Mouse (Mus musculus): ENCODE measurements around the gene Rpl9-ps6.

The Rpl9-ps6 gene

DNA sequence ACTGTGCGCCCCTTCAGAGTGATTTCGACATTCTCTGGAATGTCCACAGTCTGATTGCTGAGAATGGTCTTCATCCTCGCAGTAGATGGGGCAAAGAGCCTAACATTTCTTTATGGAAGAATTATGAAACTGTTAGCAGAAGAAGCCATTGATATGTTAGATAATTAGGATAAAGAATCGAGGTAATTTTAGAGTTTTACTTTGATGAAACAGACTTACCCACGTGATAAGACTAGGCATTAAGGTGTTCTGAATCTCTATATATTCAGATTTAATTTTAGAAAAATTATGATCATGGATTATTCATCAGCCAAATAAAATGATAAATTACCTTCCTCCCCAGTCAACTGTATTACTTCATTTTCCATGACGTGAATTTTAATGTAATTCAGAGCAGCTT is at the start of gene Rpl9-ps6:
Rpl9-ps6 (minus strand) TSS at position 101 of the 400 bp plus-strand sequence.
- no peak for DNase-seq (ENCODE audit: extremely low spot score)

DNA sequence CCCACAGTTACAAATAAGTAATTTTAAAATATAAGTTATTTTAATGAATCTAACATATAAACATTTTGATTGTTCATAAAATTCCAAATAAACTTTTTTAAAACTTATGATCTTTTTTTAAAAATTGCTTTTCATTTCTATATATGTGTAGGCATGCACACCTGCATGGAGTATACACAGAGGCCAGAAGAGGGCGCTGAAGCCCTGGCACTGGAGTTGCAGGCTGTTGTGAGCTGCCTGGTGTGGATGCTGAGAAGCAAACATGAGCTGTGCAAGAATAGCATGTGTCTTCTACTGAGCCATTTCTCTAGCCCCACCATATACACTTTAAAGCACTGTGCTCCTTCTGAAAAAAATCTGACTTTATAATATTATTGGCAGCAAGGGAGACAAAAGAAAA is 46.1 kb upstream of the Rpl9-ps6 start:
- DNase-seq (ENCODE audit: extremely low spot score), result no peak

DNA sequence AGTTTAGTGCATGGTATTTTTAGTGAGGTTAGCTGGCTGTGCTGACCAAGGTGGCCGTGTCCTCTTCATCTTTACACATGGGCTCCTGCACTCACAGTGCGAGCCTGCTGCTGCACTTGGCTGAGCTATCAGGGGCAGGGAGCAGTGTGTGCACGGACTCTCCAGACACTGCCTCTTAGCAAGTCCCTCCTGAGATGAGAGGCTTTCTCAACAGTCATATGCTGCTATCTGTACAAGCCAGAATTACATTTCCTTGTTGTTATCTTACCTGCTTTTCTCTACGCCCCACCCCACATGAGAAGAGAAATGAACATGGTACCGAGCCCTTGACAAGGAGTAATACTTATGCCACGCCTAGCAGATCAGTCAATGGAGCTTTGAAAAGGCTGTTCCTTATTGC is 44.6 kb upstream of the Rpl9-ps6 start:
- DNase-seq (ENCODE audit: extremely low spot score), result no peak

DNA sequence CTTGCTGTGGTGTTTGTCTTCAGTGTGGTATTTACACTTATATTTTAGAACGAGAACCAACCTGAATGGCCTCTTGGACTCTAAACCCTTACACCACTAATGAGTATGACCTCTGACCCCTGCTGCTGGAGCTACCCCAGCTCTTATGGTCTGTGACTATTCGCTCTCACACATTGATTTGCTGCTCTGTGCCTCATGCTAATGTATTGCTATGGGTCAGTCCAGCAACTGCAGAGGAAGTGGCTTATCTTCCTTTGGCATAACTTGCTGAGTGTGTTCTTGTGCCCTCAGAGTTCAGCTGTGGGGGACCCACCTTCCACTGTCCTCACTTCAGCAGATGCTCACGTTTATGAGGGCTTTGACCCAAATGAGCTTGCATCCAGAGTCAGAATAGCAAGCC is 43.9 kb upstream of the Rpl9-ps6 start:
- DNase-seq (ENCODE audit: extremely low spot score), result no peak

DNA sequence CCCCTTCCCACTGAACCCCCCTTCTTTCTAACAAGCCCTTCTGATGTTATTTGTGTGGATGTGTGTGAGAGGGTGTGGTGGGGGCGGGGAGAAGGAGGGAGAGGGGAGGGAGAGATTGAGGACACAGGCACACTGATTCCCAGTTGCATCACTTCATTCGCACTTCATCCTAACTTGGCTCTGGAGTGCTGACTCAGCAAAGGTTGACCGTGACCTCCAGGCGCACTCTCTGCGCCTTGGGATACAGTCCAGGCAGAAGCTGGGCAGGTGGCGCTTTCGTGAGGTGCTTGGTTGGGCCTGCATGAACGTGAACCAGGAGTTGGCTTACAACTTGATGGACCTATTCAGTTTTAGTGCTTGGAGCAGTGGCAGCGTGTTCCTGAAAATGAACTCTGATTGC is 41.1 kb upstream of the Rpl9-ps6 start:
- no peak for DNase-seq (ENCODE audit: extremely low spot score)

DNA sequence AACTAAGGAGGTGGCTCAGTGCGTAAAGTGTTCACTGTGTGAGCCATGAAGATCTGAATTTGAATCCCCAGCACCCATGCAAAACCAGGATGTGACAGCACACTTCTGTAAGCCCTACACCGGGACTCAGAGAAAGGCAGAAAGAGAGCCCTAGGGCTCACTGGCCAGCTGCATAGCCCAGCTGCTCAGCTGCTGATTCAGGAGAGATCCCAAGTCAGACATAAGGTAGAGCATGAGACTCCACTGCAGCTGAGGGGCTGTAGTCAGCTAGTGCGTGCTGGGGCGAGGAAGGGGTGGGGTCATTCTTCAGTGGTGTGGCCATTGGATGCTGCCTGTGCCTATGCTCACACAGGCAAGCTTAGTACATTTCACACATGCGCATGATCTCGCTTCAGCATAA is 40.7 kb upstream of the Rpl9-ps6 start:
- no peak for DNase-seq (ENCODE audit: extremely low spot score)

DNA sequence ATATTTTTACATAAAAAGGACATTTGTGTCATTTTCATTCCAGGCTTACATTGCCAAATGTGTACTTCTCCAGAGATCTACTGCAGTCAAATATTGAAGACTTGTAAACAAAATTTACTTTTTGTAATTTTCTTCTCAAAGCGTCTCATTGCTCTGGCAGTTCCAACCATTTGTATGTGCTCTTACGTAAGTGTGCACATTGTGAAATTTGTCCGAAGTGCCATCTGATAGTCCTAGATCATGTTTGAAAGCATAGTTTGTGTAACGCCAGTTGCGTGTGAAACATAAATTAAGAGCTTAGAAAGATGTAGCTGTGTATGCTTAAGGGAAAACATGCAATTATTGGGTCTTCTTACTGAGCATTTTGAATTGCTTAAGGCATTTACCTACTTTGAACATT is 40.1 kb upstream of the Rpl9-ps6 start:
- DNase-seq (ENCODE audit: extremely low spot score), result no peak

DNA sequence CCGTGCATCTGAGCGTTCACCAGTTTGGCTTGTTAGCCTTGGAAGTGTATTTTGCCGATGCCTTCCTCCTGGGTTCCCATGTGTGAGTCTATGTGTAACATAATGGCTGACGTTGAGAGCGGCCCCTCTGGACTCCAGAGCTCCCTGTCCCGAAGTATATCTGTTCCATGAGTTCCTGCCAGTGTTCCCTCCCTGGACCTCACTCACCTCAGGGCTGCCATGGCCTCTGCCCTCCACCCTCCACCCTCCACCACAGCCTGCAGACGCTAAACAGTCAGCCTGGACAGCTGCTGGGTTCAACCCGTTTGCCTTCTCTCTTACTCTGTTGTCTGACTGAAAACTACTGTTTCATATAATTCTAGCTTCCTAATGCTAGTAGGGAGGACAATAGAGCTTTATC is 39.7 kb upstream of the Rpl9-ps6 start:
- no peak for DNase-seq (ENCODE audit: extremely low spot score)

DNA sequence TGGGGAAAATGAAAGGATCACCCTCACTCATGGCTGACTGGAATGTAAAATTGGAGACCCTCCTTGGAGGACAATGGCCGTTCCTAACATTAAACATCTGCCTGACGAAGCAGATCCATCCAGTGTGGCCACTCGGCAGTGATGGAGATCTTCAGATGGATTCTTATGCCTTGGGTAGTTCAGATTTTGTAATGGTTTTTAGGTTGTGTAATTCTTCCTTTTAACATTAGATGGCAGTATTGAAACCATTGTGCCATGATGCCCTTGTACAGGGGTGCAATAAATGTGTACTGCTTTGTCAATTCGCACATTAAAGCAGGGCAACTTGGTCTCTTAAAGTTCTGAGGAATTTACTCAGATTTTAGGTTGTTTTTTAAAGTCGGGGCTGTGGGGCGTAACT is 35.0 kb upstream of the Rpl9-ps6 start:
- DNase-seq (ENCODE audit: extremely low spot score), result no peak

DNA sequence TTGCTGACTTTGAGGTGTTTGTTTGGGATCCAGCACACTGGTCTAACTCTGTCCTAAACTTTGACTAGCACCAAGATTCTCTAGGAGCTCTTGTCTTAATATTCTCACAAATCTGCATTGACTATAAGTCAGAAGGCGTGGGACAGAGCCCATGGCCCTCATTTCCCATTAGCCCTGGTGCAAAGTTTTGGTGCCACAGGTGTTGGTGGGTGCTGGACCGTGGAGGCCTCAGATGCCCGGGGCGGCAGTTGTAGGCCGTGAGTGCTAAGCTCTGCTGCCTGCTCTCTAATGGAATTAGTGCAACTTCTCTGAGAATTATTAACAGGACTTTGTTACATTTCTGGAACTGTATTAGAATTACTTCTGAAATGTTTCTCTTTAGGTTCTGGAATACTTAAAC is 31.6 kb upstream of the Rpl9-ps6 start:
- DNase-seq (ENCODE audit: extremely low spot score), result no peak

DNA sequence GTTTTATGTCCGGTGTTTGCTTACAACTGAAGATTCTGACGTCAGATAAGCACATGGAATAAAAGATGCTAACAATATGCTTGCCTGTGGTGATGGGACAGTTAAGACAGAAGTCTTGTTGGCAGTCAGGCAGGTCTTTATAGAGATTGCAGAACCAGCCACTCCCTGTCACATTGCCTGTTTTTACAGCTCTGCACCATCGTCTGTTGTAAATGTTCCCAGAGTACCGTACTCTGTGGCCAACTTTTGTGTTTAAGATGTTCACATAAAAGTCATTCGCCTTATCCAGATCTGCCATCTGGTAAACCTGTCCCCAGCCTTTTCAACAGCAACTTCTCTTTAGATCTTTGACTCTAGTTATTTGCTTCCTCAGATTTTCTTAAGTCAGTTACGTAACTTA is 31.0 kb upstream of the Rpl9-ps6 start:
- no peak for DNase-seq (ENCODE audit: extremely low spot score)

DNA sequence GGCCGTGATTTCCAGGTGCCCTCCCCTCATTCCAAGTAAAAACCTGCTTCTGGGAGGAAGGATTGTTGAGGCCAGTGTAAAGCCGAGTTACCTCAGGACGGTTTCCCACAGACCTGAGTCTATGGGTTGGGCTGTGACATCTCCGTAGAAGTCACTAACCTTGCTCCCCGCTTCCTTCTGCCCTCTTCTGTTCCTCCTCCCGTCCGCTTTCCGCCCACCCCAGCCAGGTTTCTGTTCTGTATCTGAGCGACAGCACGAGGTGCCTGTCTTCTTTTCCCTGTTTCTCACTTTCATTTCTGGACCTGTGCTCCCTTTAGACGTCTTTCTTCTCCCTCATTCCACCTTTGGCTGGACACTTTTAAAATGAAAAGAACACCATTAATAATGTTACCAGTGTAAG is 28.7 kb upstream of the Rpl9-ps6 start:
- DNase-seq (ENCODE audit: extremely low spot score), result no peak

DNA sequence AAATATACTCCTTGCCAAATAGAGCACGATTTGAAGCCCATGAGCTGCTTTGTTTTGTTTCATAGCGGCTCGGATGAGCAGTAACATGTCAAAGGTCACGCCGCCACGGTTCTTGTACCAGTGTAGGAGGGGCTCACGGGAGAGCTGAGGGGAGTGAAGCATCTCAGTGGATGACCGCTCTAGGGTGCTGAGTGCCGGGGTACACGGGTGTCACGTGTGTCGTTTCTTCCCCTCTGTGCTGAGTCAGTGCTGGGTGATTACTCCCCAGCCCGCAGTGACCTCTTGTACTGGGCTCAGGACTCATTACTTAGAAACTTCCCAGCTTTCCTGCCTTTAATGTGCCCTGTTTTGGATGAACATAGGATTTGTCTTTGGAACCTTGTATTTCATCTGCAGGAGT is 28.2 kb upstream of the Rpl9-ps6 start:
- no peak for DNase-seq (ENCODE audit: extremely low spot score)

DNA sequence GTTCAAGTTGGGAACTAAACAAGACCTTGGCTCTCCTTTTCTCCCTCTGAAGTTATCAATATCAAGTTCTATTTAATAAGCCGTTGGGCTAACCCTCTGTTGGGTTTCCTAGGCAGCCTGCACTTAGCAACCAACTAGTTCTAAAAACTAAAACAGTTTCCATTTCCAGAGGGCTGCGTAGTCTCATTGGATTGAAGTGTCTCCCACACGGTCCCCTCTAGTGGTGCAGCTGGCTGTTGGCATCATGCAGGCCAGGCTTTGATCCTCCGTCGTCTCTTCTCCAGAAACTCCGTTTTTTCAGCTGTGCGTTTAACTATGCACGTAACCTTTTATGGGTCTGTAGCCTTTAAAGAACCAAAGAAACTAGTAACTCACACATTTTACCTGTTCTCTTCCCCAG is 27.1 kb upstream of the Rpl9-ps6 start:
- no peak for DNase-seq (ENCODE audit: extremely low spot score)

DNA sequence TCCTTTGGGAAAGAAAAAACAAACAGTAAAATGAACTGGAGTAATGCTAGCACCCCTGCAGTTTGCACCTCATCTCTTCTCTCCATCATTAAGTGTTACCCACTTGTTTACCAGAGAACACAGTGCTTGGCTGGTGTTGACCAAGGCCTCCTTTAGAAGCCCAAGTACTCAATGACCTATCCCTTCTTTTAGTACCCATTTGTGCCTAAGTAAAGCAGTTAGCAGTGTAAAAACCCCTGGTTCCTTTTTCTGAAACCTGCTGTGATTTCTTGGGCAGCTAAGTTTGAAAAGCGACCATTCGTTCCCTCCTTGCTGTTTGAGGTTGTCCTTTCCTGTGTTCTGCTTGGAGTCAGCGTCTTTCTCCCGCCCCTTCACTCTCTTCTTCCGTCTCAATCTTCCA is 26.6 kb upstream of the Rpl9-ps6 start:
- DNase-seq (ENCODE audit: extremely low spot score), result no peak

DNA sequence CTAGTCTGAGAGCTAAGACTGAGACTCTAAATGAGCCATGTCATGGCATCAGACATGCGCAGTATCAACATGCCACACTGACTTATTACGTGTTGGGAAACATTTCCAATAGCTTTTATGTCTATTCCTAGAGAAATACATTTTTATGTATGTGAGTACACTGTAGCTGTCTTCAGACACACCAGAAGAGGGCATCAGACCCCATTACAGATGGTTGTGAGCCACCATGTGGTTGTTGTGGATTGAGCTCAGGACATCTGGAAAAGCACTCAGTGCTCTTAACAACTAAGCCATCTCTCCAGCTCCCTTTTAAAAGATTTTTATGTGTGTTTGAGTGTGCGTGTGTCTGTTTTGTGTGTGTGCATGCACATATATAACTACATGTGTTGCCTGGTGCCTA is 26.0 kb upstream of the Rpl9-ps6 start:
- no peak for DNase-seq (ENCODE audit: extremely low spot score)

DNA sequence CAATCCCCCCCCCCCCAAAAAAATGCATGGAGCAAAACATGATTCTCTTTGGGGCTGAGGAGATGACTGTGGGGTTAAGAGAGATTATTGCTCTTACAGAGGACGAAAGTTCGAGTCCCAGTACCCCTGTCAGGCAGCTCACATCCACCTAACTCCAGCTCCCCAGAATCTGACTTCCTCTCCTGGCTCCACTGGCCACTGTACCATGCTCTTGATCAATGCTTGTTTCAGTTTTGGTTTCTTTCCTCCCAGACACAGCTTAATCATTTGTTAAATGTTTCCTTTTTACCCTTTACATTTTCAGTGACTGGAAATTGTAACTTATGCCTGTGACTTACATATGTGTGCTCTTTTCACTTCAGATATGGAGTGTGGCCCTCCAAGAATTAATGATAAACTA is 24.6 kb upstream of the Rpl9-ps6 start:
- DNase-seq (ENCODE audit: extremely low spot score), result no peak

DNA sequence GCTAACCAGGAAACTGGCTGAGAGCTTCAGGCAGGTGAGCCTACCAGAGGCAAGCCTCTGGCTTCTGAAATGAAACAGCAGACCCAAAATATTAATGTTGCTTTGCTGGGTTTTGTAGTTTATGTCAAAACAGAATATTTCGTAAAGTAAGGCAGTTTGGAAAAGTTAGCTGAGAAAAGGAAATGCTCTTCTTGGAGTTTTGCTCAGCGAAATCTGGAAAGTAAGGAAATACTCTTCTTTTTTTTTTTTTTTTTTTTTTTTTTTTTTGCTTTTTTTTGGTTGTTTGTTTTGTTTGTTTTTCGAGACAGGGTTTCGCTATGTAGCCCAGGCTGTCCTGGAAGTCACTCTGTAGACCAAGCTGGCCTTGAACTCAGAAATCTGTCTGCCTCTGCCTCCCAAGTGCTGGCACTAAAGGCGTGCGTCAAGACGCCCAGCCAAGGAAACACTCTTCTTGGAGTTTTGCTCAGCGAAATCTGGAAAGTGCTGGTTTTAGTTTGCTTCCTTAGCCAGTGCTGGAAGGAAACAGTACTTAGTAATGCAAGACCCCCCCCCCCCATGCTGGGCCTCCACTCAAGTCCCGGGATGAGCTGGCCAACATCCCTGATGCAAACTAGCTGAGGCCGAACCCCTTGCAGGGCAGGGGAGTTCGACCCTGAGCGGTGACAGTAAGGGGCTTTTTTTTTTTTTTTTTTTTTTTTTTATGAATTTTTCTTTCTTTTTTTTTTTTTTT is 23.0 kb upstream of the Rpl9-ps6 start:
- DNase-seq (ENCODE audit: extremely low spot score), result no peak

DNA sequence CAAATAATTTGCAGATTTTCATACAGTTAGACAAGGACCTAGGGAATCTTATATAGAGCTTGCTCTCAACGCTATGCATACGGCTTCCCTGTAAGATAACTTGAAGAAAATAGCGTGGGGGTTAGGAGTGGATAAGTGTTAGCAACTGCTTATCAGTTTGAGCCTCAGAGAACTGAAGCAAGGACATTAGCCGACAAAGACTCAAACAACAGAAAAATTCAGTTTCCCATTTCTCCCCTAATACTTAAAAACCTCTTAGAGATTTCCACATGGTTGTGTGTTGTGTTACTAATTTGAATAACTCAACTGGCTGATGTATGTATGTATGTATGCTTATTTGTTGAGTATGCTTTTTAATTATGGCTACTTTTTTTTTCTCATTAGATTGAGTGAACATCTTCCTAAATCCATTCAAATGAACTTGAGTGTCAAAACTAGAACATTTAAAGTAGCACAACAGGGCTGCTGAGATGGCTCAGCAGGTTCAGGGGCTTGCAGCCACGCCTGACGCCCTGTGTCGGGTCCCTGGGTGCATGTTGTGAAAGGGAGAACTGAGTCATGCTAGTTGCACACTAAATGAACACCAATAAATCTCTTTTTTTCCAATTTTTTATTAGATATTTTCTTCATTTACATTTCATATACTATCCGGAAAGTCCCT is 21.3 kb upstream of the Rpl9-ps6 start:
- DNase-seq (ENCODE audit: extremely low spot score), result no peak

DNA sequence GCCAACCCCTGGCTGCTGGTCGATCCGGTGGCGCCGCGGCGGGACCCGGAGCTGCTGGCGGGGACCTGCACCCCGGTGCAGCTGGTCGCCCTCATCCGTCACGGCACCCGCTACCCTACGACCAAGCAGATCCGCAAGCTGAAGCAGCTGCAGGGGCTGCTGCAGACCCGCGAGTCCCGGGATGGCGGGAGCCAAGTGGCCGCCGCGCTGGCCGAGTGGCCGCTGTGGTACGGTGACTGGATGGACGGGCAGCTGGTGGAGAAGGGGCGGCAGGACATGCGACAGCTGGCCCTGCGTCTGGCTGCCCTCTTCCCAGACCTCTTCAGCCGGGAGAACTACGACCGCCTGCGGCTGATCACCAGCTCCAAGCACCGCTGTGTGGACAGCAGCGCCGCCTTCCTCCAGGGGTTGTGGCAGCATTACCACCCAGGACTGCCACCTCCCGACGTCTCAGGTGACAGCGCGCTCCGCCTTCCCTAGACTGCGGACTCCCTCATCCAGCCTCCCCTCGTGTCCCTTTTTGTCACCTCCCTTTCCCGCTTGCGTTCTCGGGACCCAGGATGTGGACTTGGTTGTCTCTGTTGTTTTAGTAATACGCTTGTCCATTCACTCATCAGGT is 19.8 kb upstream of the Rpl9-ps6 start:
- DNase-seq (ENCODE audit: extremely low spot score), result peak; percentile 60

DNA sequence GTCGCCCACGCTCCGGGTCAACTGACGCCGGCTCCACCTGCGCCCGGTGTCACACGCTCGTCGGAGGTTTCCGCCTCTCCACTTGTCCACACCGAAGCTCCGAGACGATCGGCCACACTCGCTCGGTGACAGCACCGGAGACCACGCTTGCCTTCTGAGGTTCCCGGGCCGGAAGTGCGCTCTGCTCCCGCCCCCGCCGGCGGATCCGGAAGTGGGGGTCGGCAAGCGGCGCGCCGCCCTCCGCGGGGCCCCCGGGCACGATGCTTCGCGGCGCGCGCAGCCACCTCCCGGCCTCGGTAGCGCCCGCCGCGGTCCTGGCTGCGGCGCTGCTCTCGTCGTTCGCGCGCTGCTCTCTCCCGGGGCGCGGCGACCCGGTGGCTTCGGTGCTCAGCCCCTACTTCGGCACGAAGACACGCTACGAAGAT is 19.3 kb upstream of the Rpl9-ps6 start, which contains the start of gene Minpp1:
Minpp1 (plus strand) TSS at position 89 of the 425 bp plus-strand sequence.
- peak; percentile 86 for DNase-seq (ENCODE audit: extremely low spot score)

DNA sequence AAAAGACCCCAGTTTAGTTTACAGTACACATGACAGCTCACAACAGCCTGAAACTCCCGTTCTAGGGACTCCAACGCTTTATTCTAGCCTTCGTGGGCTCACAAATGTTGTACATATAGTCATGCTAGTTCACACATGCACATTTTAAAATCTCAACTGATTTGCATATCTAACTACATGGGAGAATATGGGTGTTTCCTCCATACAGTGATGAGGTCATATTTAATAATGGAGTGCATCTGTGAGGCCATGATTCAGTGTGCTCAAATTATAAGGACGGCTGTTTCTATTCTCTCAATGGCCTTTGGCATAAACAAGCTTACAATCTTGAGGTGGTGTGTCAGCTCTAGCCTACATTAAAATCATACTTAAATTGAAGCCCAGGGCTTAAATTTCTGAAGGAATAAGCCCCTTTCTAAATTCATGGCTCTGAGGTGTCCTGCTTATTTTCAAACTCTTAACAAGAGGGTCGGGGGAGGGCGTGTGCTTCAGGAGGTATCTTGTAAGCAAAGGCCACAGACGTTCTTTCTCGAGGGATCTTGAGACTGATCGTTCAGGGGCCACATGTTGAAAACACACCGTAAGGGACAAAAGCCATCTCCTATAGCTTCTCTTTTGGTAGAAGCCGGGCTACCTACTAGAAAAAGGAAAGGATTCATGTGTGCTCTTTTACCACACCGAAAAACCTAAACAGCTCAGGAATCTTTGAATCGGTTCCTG is 18.7 kb upstream of the Rpl9-ps6 start:
- no peak for DNase-seq (ENCODE audit: extremely low spot score)

DNA sequence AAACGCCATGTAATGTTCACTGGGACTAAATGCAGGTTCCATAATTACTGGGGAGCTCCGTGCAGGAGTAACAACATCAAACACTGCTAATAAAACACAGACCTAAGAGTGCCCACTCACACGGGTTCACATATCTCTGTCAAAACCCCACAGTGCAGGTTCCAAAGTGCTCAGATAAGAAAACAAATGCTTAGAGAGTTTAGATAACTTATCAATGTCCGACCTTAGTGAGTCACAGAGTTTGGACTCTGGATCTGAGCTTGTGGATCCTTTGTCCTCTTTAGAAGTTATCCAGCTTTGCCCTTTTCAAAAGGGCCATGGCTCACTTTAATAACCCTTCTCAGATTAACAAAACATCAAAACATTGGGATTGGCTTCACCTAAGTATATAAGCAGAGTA is 15.1 kb upstream of the Rpl9-ps6 start:
- no peak for DNase-seq (ENCODE audit: extremely low spot score)
